Mouse (Mus musculus) adrenal gland, postnatal 10 days (tissue): ENCODE results near the gene Esyt3. TPM values are rescaled to one million over a fixed set of nuclear protein-coding genes. Genes with fewer than 3 reads are reported as not detected.

ENCODE experiments used
- DNase-seq: peaks from one replicate; pipeline ENCODE4 v3.0.0; 2021; ENCODE audit warnings: mixed read lengths
- long read RNA-seq, 2 experiments: library from polyadenylated mRNA; stranded (forward); transcript quantifications; one replicate each; pipeline ENCODE4 v2.0.0; 2021
- total RNA-seq, 2 experiments: library from RNA; stranded (reverse); gene quantifications; 2 replicates each; pipeline ENCODE4 v1.2.3; 2021

The Esyt3 gene
- 1 to 10 TPM in 1 of 2 experiments, under 1 TPM in 1; 0.51 to 2.1 TPM for total RNA-seq
- long read RNA-seq, experiment 1: 0 reads
- long read RNA-seq, experiment 2: 0 reads

DNA sequence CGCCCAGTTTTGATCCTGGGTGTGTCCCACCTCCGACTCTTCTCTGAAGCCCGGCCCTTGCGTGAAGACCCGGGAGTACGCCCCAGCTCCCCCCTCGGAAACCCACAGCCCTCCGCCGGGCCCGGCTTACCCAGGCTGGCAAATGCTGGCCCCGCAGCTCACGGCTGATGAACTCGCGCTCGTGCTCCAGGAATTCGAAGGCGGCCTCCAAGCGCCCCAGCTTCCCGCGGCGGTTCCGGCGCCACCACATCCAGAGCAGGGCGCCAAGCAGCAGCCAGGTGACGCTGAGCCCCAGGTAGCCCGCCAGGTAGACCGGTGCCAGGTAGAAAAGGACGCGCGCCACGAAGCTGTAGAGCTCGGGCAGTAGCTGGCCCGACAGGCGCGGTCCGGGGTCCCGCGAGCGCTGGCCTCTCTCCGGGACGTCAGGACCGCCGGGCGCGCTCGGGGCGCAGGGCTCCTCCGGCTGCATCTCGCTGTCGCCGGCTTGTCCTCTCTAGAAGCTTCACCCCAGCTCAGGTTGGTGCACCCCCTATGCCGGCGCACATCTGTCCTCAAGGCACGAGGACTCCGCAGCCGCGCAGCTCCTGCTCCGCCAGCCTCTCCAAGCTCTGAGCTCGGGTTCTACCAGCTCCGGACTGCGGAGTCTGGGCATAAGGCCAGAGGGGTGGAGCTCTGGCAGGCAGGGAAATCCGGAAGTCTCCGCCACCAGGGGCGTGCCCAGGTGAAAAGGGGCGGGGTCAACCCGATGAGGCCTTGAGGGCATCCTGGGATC, at the start of gene Esyt3:
TSS of gene Esyt3 (minus strand) at position 637 of the 772 bp plus-strand sequence.
- DNase-seq: peak; percentile 68

DNA sequence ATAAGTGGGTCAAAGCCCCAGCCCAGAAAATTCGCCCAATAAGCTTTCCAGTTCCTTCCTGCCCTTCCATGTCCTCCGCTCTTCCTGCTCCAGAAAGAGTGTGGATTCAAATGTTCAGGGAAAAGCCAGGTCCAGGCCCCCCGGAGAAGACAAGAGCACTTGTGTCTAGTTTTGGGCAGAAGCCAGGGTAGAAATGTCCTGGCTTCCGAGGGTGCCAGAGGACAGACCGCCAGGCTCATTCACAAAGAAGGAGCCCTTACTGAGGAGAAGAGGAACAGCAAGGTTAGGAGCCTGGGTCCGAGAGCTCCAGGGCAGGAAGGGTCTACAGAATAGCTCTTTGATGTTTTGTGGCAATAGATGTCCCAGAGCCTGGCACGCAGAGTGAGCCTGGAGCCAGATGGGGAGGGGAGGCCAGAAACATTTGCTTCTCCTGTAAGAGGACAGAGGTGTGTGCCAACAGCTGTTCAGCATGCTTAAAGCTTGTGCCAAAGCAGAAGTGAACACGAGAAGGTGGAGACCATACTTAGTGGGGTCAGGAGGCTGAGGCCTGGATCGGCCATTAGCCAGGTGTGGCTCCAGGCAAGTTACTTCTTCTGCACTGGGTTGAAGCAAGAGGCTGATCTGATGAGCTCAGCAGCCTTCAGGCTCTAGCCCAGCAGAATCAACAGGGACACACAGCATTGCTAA, 43.1 kb upstream of the Esyt3 start:
- DNase-seq: no peak

DNA sequence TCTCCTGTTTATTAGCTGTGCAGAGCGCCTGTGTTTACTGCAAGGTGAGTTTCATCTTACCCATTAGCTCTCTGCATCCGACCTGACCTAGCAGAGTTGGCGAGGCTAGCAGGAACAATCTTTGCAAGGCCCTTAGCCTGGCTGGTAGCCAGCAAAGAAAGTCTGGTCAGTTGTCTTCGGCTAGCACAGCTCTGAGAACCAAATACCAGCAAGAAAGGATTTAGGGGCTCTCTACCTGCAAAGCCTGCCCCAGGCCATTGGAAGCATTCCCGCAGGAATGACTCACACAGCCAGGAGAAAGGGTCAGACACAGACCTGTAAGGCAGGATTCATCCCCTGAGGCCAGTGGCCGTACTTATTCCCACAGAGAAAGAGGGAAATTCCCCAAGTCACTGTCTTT, 42.4 kb upstream of the Esyt3 start:
- peak; percentile 73 for DNase-seq

DNA sequence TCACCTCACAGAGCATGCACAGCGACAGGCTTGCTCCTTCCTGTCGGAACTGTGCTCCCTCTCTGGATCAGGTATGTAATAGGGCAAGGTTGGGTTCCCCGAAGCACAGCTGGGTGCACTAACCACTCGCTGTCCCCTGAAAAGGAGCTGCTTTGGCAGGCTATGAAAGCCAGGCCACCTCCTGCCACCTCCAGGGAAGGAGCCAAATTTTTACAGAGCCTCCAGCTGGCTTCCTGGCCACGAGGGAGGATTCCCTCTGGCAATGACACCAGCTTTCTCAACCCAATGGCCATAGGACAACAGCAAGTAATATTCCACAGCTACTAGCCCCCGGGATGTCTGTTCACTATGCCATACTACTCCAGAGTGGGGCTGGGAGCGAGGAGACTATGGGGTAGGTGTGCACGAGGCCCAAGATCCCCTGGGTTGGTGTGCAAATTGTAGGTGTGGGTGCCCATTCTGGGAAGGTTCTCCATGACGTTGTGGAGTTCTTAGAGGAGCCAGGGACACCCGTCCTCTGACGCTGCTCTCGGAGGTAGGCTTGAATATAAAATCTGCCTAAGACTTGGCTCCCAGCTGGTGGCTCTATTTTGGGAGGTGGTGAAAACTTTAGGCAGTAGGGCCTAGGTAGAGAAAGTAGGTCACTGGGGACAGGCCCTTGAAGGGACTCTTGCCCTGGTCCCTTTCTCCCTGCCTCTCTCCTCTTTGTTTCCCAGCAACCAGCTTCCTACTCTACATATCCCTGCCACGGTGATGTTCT, 38.9 kb upstream of the Esyt3 start:
- no peak for DNase-seq

DNA sequence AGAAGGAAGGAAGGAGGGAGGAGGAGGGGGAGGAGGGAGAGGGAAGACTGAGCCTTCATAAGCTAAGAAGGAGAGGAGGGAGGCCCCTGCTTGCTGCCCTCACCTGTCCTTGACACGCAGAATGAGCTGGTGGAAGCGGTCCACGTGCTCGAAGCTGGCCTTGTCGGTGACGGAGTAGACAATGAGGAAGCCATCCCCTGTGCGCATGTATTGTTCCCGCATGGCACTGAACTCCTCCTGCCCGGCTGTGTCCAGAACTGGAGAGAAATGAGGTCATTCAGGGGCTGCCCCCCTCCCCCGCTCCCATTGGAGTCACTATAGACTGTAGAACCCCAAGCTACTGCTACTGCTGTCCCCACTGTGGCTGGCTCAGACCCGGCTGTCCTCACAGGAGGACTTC, 36.0 kb upstream of the Esyt3 start:
- DNase-seq: peak; percentile 76

DNA sequence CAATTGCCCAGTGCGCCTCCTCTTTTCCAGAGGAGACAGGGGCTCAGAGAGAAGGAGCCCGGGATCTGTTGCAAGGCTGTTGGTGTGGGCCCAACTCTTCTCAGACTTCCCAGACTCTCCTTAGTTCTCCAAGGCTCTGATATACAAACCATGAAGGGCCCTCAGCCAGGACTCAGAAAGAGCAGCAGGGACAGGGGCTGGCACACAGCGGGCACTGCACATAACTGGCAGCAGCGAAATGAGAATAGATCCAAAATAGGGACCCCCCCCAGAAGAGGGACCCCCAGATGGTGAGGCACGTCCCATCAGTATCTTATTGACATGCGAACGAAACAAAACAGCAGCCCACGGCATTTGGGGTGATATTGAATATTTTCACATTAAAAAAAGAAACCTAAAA, 34.8 kb upstream of the Esyt3 start:
- DNase-seq: no peak

DNA sequence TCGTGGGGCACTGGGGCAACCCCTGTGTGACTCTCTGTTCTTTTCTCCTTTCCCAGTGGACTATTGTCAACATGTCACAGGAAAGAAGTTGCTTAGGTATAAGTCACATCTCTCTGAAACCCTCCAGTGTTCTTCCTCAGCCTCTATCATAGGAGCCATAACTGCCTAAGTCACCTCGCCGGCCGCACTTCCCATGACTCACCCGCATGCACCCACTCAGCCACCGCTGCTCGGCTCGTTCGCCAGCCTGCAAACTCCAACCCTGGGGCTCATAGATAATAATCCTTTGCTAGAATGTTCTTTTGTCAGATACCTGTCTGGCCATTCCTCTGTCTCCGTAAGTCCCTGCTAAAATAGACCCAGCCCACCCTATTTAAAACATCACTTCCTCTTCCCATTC, 33.2 kb upstream of the Esyt3 start:
- no peak for DNase-seq

DNA sequence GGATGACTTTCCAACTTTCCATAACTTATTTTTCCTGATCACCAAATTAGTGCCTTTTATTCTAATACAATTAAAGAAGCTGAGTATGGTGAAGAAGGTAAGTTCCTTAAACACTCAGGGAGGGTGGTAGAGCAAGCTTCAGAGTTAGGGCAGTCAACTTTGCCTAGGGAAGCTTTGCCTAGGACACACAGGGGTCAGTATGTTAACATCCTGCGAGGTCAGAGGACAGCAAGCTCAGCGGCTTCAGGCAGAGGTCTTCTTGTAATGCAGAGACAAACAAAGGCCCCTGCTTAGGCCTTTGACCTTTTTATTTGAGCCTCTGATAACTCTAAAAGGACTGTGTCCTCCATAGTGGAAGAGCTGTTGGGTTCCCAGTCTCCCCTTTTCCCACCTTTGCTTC, 32.4 kb upstream of the Esyt3 start:
- DNase-seq: no peak

DNA sequence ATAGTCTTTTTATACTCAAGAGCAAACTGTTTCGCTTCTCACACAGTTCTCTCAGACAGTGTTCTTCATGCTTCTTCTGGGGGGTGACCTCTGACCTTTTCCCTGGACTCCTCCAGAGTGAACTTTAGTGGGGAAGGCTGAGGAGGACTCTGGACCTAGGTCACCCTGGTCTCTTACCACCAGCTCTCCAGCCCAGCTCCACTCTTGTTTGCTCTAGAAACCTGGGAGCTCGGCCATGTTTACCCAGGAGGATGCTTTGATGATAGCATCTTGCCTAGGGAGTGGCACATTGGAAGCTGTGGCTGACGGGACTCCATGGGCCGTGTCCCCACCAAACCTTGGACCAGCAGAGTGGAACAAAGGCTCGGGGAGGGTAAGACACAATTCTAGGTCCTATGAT, 31.8 kb upstream of the Esyt3 start:
- DNase-seq: no peak

DNA sequence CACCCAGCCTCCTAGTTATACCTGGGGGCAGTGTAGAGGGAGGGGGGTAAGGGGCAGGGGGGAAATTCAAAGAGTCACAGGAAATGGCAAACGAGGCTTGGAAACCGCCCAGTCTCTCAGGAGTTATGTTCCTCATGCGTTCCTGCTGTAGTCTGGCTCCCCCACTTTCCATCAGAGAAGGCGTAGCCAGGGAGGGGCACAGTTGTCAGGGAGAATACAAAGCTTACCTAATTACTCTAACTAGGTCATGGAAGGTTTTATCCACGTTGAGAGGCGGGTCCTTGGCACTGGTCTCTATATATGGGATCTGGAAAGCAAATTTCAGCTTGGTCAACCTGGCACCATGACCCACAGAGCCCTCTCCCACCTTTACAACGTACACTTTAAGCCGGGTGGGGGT, 31.1 kb upstream of the Esyt3 start:
- no peak for DNase-seq

DNA sequence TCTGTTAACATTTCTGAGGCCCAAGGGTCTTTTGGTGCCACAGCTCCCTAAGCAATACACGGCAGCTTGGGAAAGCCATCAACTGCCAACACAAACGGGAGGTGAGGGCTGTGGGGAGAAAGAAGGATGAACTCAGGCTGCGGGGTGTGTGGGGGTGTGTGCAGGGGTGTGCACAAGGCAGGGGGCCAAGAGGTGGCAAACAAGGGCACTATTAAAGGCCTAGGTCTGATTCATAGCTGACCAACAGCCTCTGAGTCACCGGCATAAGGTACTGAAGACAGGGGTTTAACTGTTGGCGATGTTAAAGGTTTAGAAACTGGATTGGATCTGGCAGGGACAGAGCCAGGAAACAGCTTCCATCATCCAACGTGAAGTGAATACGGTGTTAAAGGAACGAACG, 30.5 kb upstream of the Esyt3 start:
- peak; percentile 72 for DNase-seq

DNA sequence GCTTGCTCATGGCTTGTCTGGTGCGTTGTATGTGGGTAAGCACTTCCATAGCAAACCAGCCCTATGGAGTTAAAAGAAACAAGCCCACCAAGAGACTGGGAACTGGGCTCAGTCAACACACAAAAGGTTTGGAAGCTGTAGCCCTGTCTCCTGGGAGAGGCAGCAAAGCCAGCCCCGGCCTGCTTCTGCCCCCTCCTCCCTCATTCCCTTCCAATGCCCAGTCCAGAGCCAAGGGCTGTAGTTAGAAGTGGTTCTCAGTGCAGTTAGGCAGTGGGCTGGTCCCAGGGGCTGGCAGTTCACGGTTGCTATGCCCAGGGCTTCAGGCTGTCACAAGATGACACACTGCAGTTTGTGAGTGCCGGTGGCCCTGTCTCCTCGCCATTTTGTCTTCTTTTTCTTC, 29.7 kb upstream of the Esyt3 start:
- no peak for DNase-seq

DNA sequence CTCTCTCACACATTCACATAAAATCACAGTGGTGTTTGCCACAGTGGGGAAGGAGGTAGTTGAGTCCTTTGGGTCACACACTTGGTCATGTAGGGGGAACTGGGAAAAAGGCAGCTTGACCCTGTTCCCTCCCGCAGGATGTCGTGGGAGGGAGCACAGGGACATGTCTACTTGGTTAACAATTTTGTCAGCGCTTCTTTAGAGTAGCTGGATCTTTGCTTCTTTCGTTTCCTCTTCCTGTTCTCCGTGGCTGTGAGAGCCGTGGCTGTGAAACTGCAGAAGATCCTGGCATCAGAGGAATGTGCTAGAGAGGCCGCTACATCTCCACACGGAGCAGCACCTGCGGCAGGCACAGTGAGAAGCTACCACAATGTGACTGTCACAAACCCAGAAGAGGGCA, 24.2 kb upstream of the Esyt3 start:
- DNase-seq: no peak

DNA sequence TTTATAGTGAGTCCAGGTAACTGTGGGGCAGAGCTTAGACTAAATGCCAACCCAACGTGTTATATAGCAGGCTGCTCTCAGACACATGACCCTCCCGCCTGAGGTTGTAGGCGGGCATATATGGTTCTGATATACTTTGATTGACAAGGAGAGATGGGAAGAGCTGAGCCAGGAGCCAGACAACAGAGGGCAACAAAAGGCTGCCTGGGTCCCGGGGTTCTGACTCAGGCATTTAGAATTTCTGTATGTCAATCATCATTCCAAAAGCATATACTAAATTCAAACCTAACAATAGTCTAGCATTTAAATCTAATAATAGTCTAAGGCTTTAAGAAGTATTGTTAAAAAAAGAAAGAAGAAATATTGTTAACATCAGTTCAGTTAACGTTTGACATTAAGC, 20.8 kb upstream of the Esyt3 start:
- no peak for DNase-seq

DNA sequence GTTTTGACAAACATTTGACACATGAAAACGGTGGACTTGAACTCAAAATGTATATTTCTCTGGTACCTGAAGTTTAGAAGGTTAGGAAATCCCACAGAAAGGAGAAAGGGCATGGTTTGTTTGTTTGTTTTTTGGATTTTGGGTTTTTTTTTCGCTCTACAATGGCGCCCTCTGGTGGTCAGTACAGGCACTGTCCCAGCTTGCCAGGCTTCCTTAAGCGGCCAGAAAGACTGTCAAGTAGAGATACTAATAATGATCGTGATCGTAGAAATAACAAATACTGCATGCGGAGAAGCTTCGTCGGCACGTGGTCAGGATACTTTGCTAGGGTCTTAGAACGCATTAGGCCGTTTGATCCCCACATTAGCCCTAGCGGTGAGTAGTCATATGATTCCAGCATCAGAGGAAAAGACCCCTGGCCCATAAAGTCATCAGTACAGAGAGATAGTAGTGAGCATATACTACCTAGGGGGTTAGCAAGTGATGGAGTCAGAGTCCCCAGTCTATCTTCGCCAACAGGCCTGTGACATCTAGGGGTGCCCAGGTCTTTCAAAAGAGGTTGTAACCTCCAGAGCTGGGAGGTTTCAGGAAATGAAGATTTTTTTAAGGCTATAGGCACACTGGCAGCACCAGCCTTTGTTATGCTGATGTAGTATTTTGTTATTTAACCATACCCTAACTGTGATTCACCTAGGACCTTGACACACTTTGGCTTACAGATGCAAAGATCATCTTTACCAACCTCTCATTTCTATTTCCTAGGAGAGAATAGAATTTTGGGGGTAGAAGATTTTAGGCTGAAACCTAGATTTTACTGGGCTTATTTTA, 18.4 kb upstream of the Esyt3 start:
- DNase-seq: peak; percentile 80

DNA sequence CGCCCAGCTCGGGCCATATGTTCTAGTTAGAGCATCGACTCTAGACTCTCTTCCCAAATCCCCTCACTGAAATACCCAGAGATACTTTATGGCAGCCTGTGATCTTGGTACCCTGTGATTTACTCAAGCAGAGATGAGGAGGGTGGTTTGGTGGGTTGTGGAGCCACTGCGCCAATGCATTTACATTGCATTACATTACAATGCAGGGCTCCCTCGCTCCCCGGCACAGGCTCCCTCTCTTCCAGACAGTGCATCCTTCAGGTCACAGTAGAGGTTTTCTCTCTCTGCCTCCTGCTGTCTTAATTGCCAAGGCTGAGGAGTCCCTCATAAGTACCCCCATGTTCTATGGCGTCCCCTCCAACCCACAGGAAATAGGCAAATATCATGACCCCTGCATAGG, 10.1 kb upstream of the Esyt3 start:
- no peak for DNase-seq

DNA sequence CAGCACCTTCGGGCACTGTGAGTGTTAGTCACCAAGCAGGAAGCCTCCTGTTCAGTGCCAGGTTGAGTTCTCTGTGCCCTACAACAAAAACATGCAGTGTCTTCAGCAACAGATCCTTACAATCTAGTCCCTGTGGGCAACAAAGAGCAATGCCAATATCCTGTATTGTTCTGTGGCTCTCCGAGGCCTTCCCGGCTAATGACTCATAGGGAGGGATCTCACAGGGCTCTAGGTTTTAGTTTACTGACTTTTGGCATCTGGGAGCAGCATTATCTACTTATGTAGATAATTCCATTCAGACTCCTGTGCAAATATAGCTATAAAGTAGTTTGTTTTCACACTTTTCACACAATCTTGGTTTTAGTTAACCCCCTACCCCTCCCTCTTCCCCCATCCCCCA, 7.5 kb upstream of the Esyt3 start:
- no peak for DNase-seq

DNA sequence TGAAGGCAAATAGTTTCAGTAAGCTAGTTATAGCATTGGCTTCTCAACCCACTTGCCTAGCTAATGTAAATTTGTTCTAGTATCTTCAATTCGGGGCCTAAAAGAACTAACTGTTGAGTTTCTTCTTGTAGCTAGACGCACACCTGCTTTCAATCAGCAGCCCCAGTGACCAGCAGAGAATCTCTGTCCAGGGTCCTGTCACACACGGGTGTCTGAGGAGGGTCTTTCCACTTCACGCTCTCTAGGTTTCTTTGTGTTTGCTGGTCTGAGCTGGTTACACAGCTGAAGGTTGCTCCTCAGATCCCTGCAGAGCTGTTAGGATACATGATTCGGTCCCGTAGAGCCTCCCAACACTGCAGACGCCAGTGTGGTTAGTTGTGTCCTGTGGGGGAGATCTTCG, 4.7 kb upstream of the Esyt3 start:
- no peak for DNase-seq

DNA sequence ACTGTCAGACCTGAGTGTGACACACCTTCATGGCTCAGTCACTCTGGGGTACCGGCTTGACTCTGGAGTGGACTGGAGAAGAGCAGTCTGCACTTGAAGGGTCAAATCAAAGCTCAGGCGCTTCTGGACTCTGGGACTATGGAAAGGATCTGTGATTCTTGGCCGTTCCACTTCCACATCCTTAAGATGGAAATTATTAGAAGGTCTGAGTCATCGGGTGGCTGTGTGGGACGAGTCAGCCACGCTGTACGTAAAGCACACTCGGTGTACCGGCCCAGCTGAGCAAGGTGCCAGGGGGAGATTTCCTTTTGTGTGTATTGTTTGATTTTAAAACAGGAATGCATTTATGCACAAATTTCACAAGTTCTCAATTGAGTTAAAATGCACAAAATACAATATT, 3.6 kb upstream of the Esyt3 start:
- DNase-seq: no peak

DNA sequence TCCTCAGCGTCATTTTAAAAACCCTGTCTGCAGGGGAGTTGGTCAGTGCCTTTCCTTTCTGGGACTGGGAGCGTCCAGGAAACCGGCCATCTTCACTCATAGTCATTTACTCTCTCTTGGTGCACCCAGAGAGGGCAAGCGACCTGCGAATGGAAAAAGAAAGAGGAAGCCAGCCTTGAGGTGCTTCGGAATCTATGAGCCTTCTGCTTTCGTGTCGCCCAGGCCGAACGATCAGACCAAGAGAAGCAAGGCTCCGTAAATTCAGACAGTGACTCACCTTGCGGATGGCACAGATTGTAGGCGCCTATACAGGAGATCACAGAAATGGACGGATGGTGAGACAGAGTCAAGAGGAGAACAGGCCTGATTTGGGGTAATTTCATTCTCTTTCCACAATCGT, 655 bp upstream of the Esyt3 start:
- no peak for DNase-seq

DNA sequence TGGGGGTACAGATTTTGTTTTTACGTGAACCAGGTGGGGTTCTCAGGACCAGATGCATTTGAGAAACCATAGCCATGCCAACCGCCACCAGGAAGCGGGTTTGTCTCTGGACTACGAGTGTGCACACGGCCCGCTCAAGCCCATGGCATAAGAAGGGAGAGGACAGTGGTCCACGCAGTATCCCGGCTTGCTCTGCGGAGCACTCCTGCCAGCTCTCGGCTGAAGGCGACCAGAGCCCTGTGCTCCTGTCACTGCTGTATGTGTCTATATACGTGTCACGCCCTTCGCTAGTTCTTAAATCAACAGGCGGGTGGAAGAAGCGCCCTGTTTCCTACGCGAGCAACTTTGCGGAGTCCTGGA, 816 bp downstream of the Esyt3 start:
- DNase-seq: no peak

DNA sequence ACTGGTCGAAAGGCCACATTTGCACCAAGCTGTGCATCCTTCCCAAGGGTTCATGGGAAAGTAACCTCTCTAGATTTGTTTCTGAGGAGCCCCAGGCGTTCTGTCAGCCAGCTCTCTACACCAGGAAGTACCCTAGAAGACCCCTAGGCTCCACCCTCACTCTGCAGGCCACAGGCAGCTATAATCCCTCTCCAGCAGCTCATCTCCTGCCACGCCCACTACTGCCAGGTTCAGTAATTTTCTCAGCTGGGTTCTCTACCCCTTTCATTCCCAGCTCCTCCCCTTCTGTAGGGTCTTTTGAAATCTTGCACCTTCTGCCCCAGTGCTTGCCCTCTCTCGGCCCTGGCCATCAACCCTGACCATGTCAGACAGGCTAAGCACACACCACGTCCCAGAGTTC, 2.4 kb downstream of the Esyt3 start:
- no peak for DNase-seq

DNA sequence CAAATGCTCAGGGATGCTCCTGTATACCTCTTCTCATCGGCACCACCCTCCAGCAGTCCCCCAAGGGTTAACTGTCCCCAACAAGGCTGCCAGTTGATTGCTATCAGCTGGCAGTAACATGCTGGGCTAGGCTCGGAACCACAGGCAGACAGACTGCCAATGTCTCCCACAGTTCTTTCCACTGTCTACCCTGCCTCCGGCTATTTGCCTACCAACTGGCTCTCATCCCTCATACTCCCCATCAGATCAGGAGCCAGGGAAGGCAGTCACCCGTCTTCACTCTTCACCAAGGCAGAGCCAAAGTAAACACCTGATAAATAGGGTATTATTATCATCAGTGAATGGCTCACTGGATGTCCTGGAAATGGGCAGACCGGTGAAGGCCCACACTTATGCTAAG, 3.6 kb downstream of the Esyt3 start:
- DNase-seq: no peak
